Mouse (Mus musculus): ENCODE results near the gene Sp6. TPM values are rescaled to one million over a fixed set of nuclear protein-coding genes. Genes with fewer than 3 reads are reported as not detected.

Gene Sp6
- polyA plus RNA-seq, 1 experiment from 2014 or later, result 0.03 TPM

- no peak overlapping the region for H3K4me3 ChIP-seq (replicated peaks)
- no peaks in the 10 kb centered on the region; the same call in 1 of the 2 replicates for H3K36me3 ChIP-seq (replicated peaks)
- ATAC-seq (ENCODE audit: insufficient read depth), result no peak
- no peaks in the 10 kb centered on the region for H3K9me3 ChIP-seq (replicated peaks)
- H3K9ac ChIP-seq, result no peak overlapping the region
- 84% methylated on average over 5 of the region's 5 CpGs for WGBS (ENCODE audit: insufficient replicate concordance)
- H3K27me3 ChIP-seq, result no peaks in the 10 kb centered on the region
- no peak overlapping the region for H3K4me2 ChIP-seq
- H3K27ac ChIP-seq (replicated peaks), result peak overlapping the region; percentile 60
- H3K4me1 ChIP-seq (replicated peaks), result peaks cover 73% of the 10 kb centered on the region
These were observed 39.7 kb upstream of the Sp6 start for GRCm38 (mm10) chr11:96973426-96973964.

- Histone ChIP-seq H3K4me3 (replicated peaks) (no peak overlapping the region), H3K4me1 (replicated peaks) (peaks cover 73% of the 10 kb centered on the region), H3K4me2 (peak overlapping the region; percentile 79; the same call in 1 of the 2 replicates), H3K27me3 (no peaks in the 10 kb centered on the region), H3K9me3 (replicated peaks) (no peaks in the 10 kb centered on the region), H3K36me3 (replicated peaks) (no peaks in the 10 kb centered on the region; the same call in 1 of the 2 replicates), H3K9ac (no peak overlapping the region), H3K27ac (replicated peaks) (peak overlapping the region; percentile 94)
- ATAC-seq (ENCODE audit: insufficient read depth), result no peak
- WGBS (ENCODE audit: insufficient replicate concordance), result 52% methylated on average over 5 of the region's 5 CpGs
These were observed 38.4 kb upstream of the Sp6 start for GRCm38 (mm10) chr11:96974813-96975212.

GRCm38 (mm10) chr11:96975511-96976378, 37.4 kb upstream of the Sp6 start:
- no peaks in the 10 kb centered on the region; the same call in 1 of the 2 replicates for H3K36me3 ChIP-seq (replicated peaks)
- ATAC-seq (ENCODE audit: insufficient read depth), result no peak
- H3K9me3 ChIP-seq (replicated peaks), result no peaks in the 10 kb centered on the region
- peaks cover 68% of the 10 kb centered on the region for H3K4me1 ChIP-seq (replicated peaks)
- H3K4me2 ChIP-seq, result peak overlapping the region; percentile 79
- H3K27me3 ChIP-seq, result no peaks in the 10 kb centered on the region
- 71% methylated on average over 10 of the region's 10 CpGs for WGBS (ENCODE audit: insufficient replicate concordance)
- peak overlapping the region; percentile 94 for H3K9ac ChIP-seq
- H3K4me3 ChIP-seq (replicated peaks), result peak overlapping the region; percentile 85
- H3K27ac ChIP-seq (replicated peaks), result peak overlapping the region; percentile 94

GRCm38 (mm10) chr11:96976379-96976687, 36.9 kb upstream of the Sp6 start:
- H3K4me2 ChIP-seq, result peak overlapping the region; percentile 79
- ATAC-seq (ENCODE audit: insufficient read depth), result no peak
- H3K36me3 ChIP-seq (replicated peaks), result no peaks in the 10 kb centered on the region; the same call in 1 of the 2 replicates
- peaks cover 63% of the 10 kb centered on the region for H3K4me1 ChIP-seq (replicated peaks)
- peak overlapping the region; percentile 94 for H3K9ac ChIP-seq
- H3K27ac ChIP-seq (replicated peaks), result peak overlapping the region; percentile 94
- H3K4me3 ChIP-seq (replicated peaks), result peak overlapping the region; percentile 85
- no peaks in the 10 kb centered on the region for H3K9me3 ChIP-seq (replicated peaks)
- 36% methylated on average over 3 of the region's 3 CpGs for WGBS (ENCODE audit: insufficient replicate concordance)
- H3K27me3 ChIP-seq, result no peaks in the 10 kb centered on the region

GRCm38 (mm10) chr11:96976911-96977591, 36.1 kb upstream of the Sp6 start:
- Histone ChIP-seq H3K9ac (peak overlapping the region; percentile 94), H3K4me1 (replicated peaks) (peaks cover 65% of the 10 kb centered on the region), H3K27ac (replicated peaks) (peak overlapping the region; percentile 94), H3K36me3 (replicated peaks) (no peaks in the 10 kb centered on the region; the same call in 1 of the 2 replicates), H3K4me3 (replicated peaks) (peak overlapping the region; percentile 85), H3K4me2 (peak overlapping the region; percentile 79), H3K27me3 (no peaks in the 10 kb centered on the region), H3K9me3 (replicated peaks) (no peaks in the 10 kb centered on the region)
- ATAC-seq (ENCODE audit: insufficient read depth), result peak; percentile 74
- under 1% methylated on average over 50 of the region's 50 CpGs for WGBS (ENCODE audit: insufficient replicate concordance)

GRCm38 (mm10) chr11:96977606-96978400, 35.4 kb upstream of the Sp6 start:
- Histone ChIP-seq H3K36me3 (replicated peaks) (no peaks in the 10 kb centered on the region; the same call in 1 of the 2 replicates), H3K27ac (replicated peaks) (peak overlapping the region; percentile 96), H3K9ac (peak overlapping the region; percentile 94), H3K4me1 (replicated peaks) (peaks cover 63% of the 10 kb centered on the region), H3K4me3 (replicated peaks) (peak overlapping the region; percentile 85), H3K9me3 (replicated peaks) (no peaks in the 10 kb centered on the region), H3K27me3 (no peaks in the 10 kb centered on the region), H3K4me2 (peak overlapping the region; percentile 91)
- ATAC-seq (ENCODE audit: insufficient read depth), result peak; percentile 93
- under 1% methylated on average over 45 of the region's 45 CpGs for WGBS (ENCODE audit: insufficient replicate concordance)

GRCm38 (mm10) chr11:96978401-96979246, 34.6 kb upstream of the Sp6 start:
- Histone ChIP-seq H3K4me1 (replicated peaks) (peaks cover 56% of the 10 kb centered on the region), H3K4me2 (peak overlapping the region; percentile 91), H3K9ac (peak overlapping the region; percentile 82), H3K27me3 (peaks cover 2% of the 10 kb centered on the region; the same call in 1 of the 2 replicates), H3K27ac (replicated peaks) (peak overlapping the region; percentile 96), H3K4me3 (replicated peaks) (peak overlapping the region; percentile 85), H3K36me3 (replicated peaks) (no peaks in the 10 kb centered on the region; the same call in 1 of the 2 replicates), H3K9me3 (replicated peaks) (no peaks in the 10 kb centered on the region)
- 18% methylated on average over 17 of the region's 17 CpGs for WGBS (ENCODE audit: insufficient replicate concordance)
- ATAC-seq (ENCODE audit: insufficient read depth), result no peak

GRCm38 (mm10) chr11:96979329-96979728, 33.9 kb upstream of the Sp6 start:
- H3K27me3 ChIP-seq, result peaks cover 9% of the 10 kb centered on the region
- peaks cover 50% of the 10 kb centered on the region for H3K4me1 ChIP-seq (replicated peaks)
- no peak overlapping the region for H3K4me2 ChIP-seq
- no peak overlapping the region for H3K4me3 ChIP-seq (replicated peaks)
- no peak for ATAC-seq (ENCODE audit: insufficient read depth)
- peak overlapping the region; percentile 29; the same call in 1 of the 2 replicates for H3K9ac ChIP-seq
- H3K36me3 ChIP-seq (replicated peaks), result no peaks in the 10 kb centered on the region; the same call in 1 of the 2 replicates
- no peaks in the 10 kb centered on the region for H3K9me3 ChIP-seq (replicated peaks)
- WGBS (ENCODE audit: insufficient replicate concordance), result 79% methylated on average over 7 of the region's 7 CpGs
- 0 out of 2 replicates have a peak overlapping the region, but pooled peaks have one; percentile 96 for H3K27ac ChIP-seq (replicated peaks)

- Histone ChIP-seq H3K27me3 (peaks cover 16% of the 10 kb centered on the region), H3K9ac (no peak overlapping the region), H3K9me3 (replicated peaks) (no peaks in the 10 kb centered on the region), H3K4me1 (replicated peaks) (peaks cover 43% of the 10 kb centered on the region), H3K4me2 (no peak overlapping the region), H3K4me3 (replicated peaks) (no peak overlapping the region), H3K27ac (replicated peaks) (no peak overlapping the region), H3K36me3 (replicated peaks) (no peaks in the 10 kb centered on the region)
- ATAC-seq (ENCODE audit: insufficient read depth), result no peak
- WGBS (ENCODE audit: insufficient replicate concordance), result 69% methylated on average over 5 of the region's 5 CpGs
These were observed 33.2 kb upstream of the Sp6 start for GRCm38 (mm10) chr11:96980021-96980420.

GRCm38 (mm10) chr11:96981461-96981860, 31.7 kb upstream of the Sp6 start:
- Histone ChIP-seq H3K27me3 (peaks cover 30% of the 10 kb centered on the region), H3K9ac (no peak overlapping the region), H3K9me3 (replicated peaks) (no peaks in the 10 kb centered on the region), H3K4me3 (replicated peaks) (no peak overlapping the region), H3K36me3 (replicated peaks) (no peaks in the 10 kb centered on the region), H3K4me1 (replicated peaks) (peaks cover 28% of the 10 kb centered on the region), H3K4me2 (no peak overlapping the region), H3K27ac (replicated peaks) (0 out of 2 replicates have a peak overlapping the region, but pooled peaks have one; percentile 14)
- 69% methylated on average over 15 of the region's 15 CpGs for WGBS (ENCODE audit: insufficient replicate concordance)
- no peak for ATAC-seq (ENCODE audit: insufficient read depth)

Measured in liver, embryonic 15.5 days (tissue).